Mouse (Mus musculus): ENCODE measurements around the gene Ucp3.

- no peak for TF ChIP-seq POLR2A (IDR thresholded peaks at IDR 0.05; ENCODE audit: low read depth, low read length)
- no peak for TF ChIP-seq CTCF (IDR thresholded peaks at IDR 0.05; ENCODE audit: borderline replicate concordance, insufficient read depth, low read length)
Measured at GRCm38 (mm10) chr7:100469502-100469901, 3.3 kb upstream of the Ucp3 start.
